Mouse (Mus musculus) 3134 (cell line): Measurements from ENCODE around the gene Sypl2.

Source experiments
- DNase-seq: peaks from one replicate; pipeline ENCODE4 v3.0.0-alpha.2; 2011; ENCODE audit warnings: low spot score; ENCODE audit not compliant: insufficient read length; ENCODE audit errors: extremely low read depth

Sypl2 gene

DNA sequence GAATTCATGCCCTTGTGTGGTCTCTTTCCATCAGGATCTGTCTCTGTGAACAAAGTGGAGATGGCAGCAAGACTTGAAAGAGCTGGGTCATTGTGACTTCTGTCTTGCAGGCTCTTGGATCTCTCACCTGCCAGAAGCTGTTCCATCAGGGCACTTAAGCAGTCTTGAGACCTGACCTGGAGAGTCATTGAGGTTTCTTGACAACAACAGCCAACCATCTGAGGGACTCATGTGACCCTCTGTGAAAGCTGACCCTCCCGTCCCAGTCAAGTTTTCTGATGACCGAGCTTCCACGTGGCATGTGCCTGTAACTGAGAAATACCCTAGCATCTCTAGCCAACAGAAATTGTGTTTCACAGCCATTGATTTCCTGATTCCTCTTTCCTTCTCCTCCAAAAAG, 41.7 kb downstream of the Sypl2 start:
- no peak for DNase-seq

- no peak for DNase-seq
These were observed 45.9 kb downstream of the Sypl2 start for GRCm38 (mm10) chr3:108180514-108180913.

GRCm38 (mm10) chr3:108178756-108179715, 47.4 kb downstream of the Sypl2 start:
- DNase-seq = no peak

DNA sequence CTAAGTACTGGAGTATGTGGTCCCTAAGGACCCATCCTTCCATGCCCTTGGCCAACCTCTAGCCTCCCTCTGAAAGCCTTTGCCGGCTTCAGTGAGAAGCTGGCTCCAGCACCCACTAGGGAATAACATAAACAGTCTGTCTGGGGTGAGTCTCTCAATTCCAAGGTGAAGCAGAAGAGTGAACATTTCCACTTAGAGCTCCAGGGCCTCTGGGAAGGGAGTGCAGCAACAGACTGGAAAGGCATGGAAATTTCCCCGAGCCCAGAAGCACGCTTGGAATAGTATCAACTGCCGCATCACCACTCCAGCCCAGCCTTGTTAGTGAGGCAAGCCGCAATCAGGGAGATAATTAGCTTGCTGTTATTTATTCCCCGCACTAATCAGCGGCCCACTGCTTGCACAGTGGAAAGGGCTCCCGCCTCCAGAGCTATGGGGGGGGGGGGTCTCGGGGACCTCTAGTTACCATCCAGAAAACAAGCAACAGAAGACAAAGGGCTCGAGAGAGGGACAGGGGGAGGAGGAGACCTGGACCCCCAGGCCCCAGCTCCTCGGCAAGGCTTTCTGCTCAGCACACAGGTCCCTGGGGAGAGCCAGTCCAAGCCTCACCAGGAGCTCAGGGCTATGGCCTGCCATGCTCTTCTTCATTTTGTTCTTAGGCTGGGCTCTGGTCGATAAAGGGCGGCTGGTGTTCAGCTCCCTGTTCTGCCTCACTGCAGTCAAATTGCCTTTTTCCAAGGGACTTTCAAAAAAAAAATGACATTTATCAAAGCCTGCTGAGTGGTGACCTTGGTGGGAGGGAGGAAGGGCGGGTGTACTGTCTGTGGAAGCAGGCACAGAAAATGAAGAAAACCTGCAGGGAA, 51.5 kb downstream of the Sypl2 start:
- DNase-seq = no peak

GRCm38 (mm10) chr3:108169199-108169598, 57.2 kb downstream of the Sypl2 start:
- DNase-seq = no peak

DNA sequence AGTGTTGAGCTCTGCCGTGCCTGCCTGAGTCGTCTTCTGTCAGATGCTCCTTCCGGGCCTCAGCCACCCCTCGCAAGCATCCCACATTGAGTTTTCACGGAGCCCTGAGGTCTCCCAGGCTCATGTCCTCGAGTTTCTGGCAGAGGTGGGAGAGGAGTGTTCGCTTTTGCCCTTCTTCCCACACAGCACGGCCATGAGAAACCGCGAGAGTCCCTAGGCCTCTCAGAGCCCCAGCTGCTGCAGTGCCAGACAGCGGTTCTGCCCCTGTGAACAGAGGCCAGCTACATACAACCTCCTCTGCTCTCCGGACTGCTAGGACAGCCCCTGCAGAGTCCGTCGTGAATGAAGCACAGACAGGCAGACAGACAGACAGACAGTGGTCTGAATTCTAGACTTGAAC, 58.9 kb downstream of the Sypl2 start:
- no peak for DNase-seq

GRCm38 (mm10) chr3:108166486-108167211, 59.8 kb downstream of the Sypl2 start:
- peak; percentile 16 for DNase-seq

GRCm38 (mm10) chr3:108165532-108166315, 60.7 kb downstream of the Sypl2 start:
- peak; percentile 24 for DNase-seq

DNA sequence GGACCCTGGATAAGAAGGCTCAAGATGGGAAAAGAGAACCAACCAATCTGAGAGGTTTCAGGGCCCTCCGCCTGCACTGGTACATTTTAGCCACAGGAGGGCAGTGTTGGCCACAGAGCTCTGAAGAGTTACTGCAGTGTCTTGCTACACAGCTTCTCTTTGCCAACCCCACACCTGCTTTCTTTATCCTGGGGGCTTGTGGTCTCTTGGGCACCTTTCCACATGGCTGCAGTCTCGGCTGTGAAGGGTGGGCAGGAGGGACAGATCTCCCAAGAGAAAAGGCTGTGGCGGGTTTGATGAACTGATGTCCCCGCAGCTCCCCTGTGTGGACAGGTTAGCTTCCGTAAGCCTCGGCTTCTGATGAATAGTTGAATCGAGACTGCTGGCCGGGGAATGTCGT, 61.6 kb downstream of the Sypl2 start:
- DNase-seq = peak; percentile 54

GRCm38 (mm10) chr3:108164091-108164490, 62.4 kb downstream of the Sypl2 start:
- no peak for DNase-seq
